Mouse (Mus musculus): ENCODE measurements at regions not wholly inside any gene's neighbourhood (a gene's known extent, or its start where the extent isn't known, plus 50 kb on each side); places are given as distances from the start of the nearest gene placed in this dataset.

- H3K27ac ChIP-seq (ENCODE audit: low read depth, low read length), result no peak overlapping the region
- 33% methylated on average over 4 of the region's 4 CpGs for WGBS
Observed at GRCm38 (mm10) chrX:143996716-143997115, 63.6 kb upstream of the Dcx start.

More at GRCm38 (mm10) chrX:143996716-143997115, 63.6 kb upstream of the Dcx start:
- no peak overlapping the region for H3K4me3 ChIP-seq (ENCODE audit: low read depth, low read length)
- H3K36me3 ChIP-seq (ENCODE audit: control insufficient read depth, insufficient read depth, low read length), result no peaks in the 10 kb centered on the region
- no peak overlapping the region for H3K9ac ChIP-seq (ENCODE audit: low read length)
- H3K9me3 ChIP-seq (ENCODE audit: control insufficient read depth, low read length), result no peaks in the 10 kb centered on the region
- H3K4me1 ChIP-seq (ENCODE audit: control insufficient read depth, insufficient read depth, low read length), result no peaks in the 10 kb centered on the region
- DNase-seq (ENCODE audit: low spot score, missing footprints), result peak; percentile 92
- H3K27me3 ChIP-seq (ENCODE audit: control insufficient read depth, insufficient read depth, low read length), result no peaks in the 10 kb centered on the region
- ATAC-seq (ENCODE audit: low FRiP score), result 0 out of 2 replicates have a peak, but pooled peaks have one; percentile 33
- H3K4me2 ChIP-seq, result no peak overlapping the region

Data from midbrain, embryonic 11.5 days (tissue).